Mouse (Mus musculus) cerebellum, adult 2 months (tissue): ENCODE results near the gene Sf3a2. TPM values are rescaled to one million over a fixed set of nuclear protein-coding genes. Genes with fewer than 3 reads are reported as not detected.

ENCODE experiments used
- DNase-seq, 2 experiments: peaks; one replicate each; pipeline ENCODE4 v3.0.0; 2021
- H3K27ac ChIP-seq: fragments of 200-500 bp; 2 replicates; pipeline ENCODE4 v1.5.1; 2012; ENCODE audit warnings: low read length, control low read depth, inconsistent platforms; ENCODE audit not compliant: insufficient read depth
- H3K27me3 ChIP-seq: fragments of 200-500 bp; 2 replicates; pipeline ENCODE4 v1.6.1; 2012; ENCODE audit warnings: inconsistent platforms, mild to moderate bottlenecking, low read length, moderate library complexity; ENCODE audit not compliant: control insufficient read depth, insufficient read depth
- H3K4me1 ChIP-seq: fragments of 200-500 bp; 2 replicates; pipeline ENCODE4 v1.6.1; 2011; ENCODE audit warnings: low read length; ENCODE audit not compliant: control insufficient read depth, insufficient read depth
- H3K4me3 ChIP-seq: fragments of 200-500 bp; replicated peaks from 2 replicates; pipeline ENCODE3; 2011; ENCODE audit warnings: mild to moderate bottlenecking, low read depth, low read length, control low read depth; ENCODE audit not compliant: insufficient read depth
- CTCF ChIP-seq: fragments of 200-500 bp; IDR thresholded peaks from 2 replicates; pipeline ENCODE4 v1.5.1; 2011; ENCODE audit warnings: low read depth, mild to moderate bottlenecking, control low read depth, low read length, moderate library complexity, borderline replicate concordance; ENCODE audit not compliant: insufficient read depth
- POLR2A ChIP-seq: fragments of 200-500 bp; IDR thresholded peaks from 2 replicates; pipeline ENCODE4 v1.6.1; 2011; ENCODE audit warnings: low read length, control low read depth, borderline replicate concordance; ENCODE audit not compliant: insufficient read depth
- WGBS: fragments of 180-500 bp; shearing (Covaris S2); methylation state at CpG from one replicate; pipeline ENCODE4 v1.1.7; 2018; 5-methylcytosine and 5-hydroxymethylcytosine counted together
- polyA plus RNA-seq: library from polyadenylated mRNA; depleted of rRNA; stranded (reverse); fragments of >200 nt; gene quantifications from 2 replicates; pipeline ENCODE4 v1.2.3, GENCODE M21; 2012

The Sf3a2 gene
- polyA plus RNA-seq, 1 experiment, result 52.0 TPM

GRCm38 (mm10) chr10:80799070-80799566 is 1.1 kb downstream of the Sf3a2 start:
- peak overlapping the region; percentile 73 for H3K4me3 ChIP-seq
- peaks cover 16% of the 10 kb centered on the region for H3K4me1 ChIP-seq
- TF ChIP-seq CTCF, result no peak
- no peak for TF ChIP-seq POLR2A
- no peak for DNase-seq
- H3K27ac ChIP-seq, result peak overlapping the region; percentile 11; the same call in 1 of the 2 replicates
- H3K27me3 ChIP-seq, result no peaks in the 10 kb centered on the region
- WGBS, result 1% methylated on average over 18 of the region's 18 CpGs

- peaks cover 14% of the 10 kb centered on the region for H3K4me1 ChIP-seq
- WGBS, result 52% methylated on average over 10 of the region's 10 CpGs
- no peak for TF ChIP-seq POLR2A
- no peak for TF ChIP-seq CTCF
- no peak for DNase-seq
- H3K27me3 ChIP-seq, result no peaks in the 10 kb centered on the region
- no peak overlapping the region for H3K27ac ChIP-seq
- no peak overlapping the region for H3K4me3 ChIP-seq
Observed at GRCm38 (mm10) chr10:80802204-80802912, 4.4 kb downstream of the Sf3a2 start.

DNA sequence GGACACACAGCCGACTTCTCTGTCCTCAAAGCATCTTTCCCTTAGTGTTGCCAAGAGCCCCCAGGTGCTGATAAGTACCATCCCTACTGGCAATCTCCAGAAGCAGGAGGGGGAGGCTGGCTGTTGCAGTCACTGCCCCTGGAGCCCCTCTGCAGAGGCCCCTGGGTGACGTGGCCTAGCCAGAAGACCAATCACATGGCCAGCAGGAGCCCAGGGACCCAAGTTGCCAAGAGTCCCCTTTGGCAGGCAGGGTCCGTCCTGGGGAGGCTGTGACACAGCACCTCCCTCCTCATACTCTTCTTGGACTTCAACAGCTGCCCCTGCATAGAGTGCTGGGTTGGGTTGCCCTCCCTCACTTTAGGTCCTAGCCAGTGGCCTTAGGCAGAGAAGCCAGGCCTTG is 5.0 kb downstream of the Sf3a2 start:
- Histone ChIP-seq H3K27ac (no peak overlapping the region), H3K4me1 (peaks cover 15% of the 10 kb centered on the region), H3K27me3 (no peaks in the 10 kb centered on the region), H3K4me3 (no peak overlapping the region)
- 51% methylated on average over 3 of the region's 3 CpGs for WGBS
- TF ChIP-seq POLR2A (no peak), CTCF (no peak)
- no peak for DNase-seq

DNA sequence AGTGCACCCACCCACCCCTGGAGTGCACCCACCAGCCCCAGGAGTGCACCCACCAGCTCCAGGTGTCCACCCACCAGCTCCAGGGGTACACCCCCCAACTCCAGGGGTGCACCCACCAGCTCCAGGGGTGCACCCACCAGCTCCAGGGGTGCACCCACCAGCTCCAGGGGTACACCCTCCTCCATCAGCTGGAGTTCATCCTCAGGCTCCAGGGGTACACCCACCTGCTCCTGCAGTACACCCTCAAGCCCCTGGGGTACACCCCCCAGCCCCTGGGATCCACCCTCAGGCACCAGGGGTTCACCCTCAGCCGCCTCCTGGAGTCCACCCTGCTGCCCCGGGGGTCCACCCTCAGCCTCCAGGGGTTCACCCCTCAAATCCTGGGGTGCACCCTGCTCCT is 6.3 kb downstream of the Sf3a2 start:
- H3K4me3 ChIP-seq, result no peak overlapping the region
- H3K4me1 ChIP-seq, result peaks cover 20% of the 10 kb centered on the region
- H3K27me3 ChIP-seq, result no peaks in the 10 kb centered on the region
- DNase-seq, result peak in 1 of 2 experiments; percentile 7
- no peak overlapping the region for H3K27ac ChIP-seq
- WGBS, result 89% methylated on average over 2 of the region's 2 CpGs
- TF ChIP-seq CTCF (no peak), POLR2A (no peak)

DNA sequence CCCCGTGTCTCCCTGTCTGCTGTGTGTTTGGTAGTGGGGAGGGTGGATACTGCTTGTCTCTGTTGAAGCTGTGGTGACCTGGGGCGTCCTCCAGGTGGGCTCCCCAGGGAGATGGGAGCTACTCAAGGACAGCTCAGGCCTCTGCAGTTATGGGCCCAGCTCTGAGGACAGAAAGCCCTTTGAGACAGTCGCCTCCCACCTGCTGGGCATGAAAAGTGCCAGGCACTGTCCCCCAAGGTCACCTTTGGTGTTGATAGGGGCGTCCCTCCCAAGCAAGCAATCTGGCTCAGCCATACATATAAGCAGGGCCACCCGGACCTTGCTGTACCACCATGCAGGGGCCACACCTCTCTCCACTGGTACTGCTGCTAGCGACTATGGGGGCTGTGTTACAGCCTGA is 6.9 kb downstream of the Sf3a2 start, which contains the start of gene Amh:
Gene Amh (plus strand): TSS at position 328 of the 400 bp plus-strand sequence.
- Histone ChIP-seq H3K27me3 (no peaks in the 10 kb centered on the region), H3K4me3 (no peak within 1 kb of the TSS), H3K27ac (peak within 1 kb of the TSS; percentile 76; the same call in 1 of the 2 replicates), H3K4me1 (peaks cover 20% of the 10 kb centered on the region)
- no peak for TF ChIP-seq CTCF
- no peak for TF ChIP-seq POLR2A
- 66% methylated on average over 6 of the region's 6 CpGs for WGBS
- DNase-seq, result no peak

DNA sequence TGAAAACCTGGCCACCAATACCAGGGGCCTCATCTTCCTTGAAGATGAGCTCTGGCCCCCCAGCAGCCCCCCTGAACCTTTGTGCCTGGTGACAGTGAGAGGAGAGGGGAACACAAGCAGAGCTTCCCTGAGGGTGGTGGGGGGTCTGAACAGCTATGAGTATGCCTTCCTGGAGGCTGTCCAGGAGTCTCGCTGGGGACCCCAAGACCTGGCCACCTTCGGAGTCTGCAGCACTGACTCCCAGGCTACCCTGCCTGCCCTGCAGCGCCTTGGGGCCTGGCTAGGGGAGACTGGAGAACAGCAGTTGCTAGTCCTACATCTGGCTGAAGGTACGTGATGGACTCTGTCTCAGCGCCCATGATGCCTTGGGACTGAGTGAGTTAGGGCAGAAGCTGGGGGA is 7.3 kb downstream of the Sf3a2 start:
- H3K27ac ChIP-seq, result no peak overlapping the region
- H3K27me3 ChIP-seq, result no peaks in the 10 kb centered on the region
- 72% methylated on average over 5 of the region's 5 CpGs for WGBS

GRCm38 (mm10) chr10:80805925-80806324 is 7.9 kb downstream of the Sf3a2 start:
- TF ChIP-seq POLR2A (no peak), CTCF (peak; percentile 79)
- Histone ChIP-seq H3K27me3 (no peaks in the 10 kb centered on the region), H3K4me3 (no peak overlapping the region), H3K27ac (peak overlapping the region; percentile 76; the same call in 1 of the 2 replicates), H3K4me1 (peaks cover 20% of the 10 kb centered on the region)
- WGBS, result 1% methylated on average over 3 of the region's 3 CpGs
- peak; percentile 79 to 89 for DNase-seq

More for the DNA sequence above, 7.3 kb downstream of the Sf3a2 start:
- TF ChIP-seq POLR2A (no peak), CTCF (no peak)
- Histone ChIP-seq H3K4me3 (no peak overlapping the region), H3K4me1 (peaks cover 20% of the 10 kb centered on the region)
- DNase-seq, result no peak

DNA sequence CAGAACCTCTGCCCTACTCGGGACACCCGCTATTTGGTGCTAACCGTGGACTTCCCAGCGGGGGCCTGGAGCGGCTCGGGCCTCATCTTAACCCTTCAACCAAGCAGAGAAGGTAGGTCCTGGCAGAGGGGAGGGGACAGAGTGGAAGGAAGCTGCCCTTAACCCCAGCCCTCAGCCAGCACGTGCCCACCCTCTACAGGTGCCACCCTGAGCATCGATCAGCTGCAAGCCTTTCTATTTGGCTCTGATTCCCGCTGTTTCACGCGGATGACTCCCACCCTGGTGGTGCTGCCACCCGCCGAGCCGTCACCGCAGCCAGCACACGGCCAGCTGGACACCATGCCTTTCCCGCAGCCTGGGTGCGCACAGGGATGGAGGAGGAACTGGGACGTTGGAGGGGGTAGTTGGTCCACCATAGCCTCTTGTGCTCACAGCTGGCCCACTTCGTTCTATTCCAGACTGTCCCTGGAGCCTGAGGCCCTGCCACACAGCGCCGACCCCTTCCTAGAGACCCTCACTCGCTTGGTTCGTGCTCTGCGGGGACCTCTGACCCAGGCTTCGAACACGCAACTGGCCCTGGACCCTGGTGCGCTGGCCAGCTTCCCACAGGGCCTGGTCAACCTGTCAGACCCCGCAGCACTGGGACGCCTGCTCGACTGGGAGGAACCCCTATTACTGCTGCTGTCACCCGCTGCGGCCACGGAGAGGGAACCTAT is 8.5 kb downstream of the Sf3a2 start:
- WGBS, result 13% methylated on average over 34 of the region's 34 CpGs
- H3K27me3 ChIP-seq, result no peaks in the 10 kb centered on the region
- H3K4me1 ChIP-seq, result peaks cover 20% of the 10 kb centered on the region
- peak overlapping the region; percentile 76 for H3K27ac ChIP-seq
- peak overlapping the region; percentile 53 for H3K4me3 ChIP-seq
- TF ChIP-seq POLR2A (no peak), CTCF (no peak)
- DNase-seq, result peak in 1 of 2 experiments; percentile 49
